Mouse (Mus musculus) cortical plate, adult 2 months (tissue): ENCODE measurements around the gene Mdga2. TPM values are rescaled to one million over a fixed set of nuclear protein-coding genes. Genes with fewer than 3 reads are reported as not detected.

ENCODE experiments used
- H3K27ac ChIP-seq: fragments of 200-500 bp; 2 replicates; pipeline ENCODE4 v1.5.1; 2012; ENCODE audit warnings: low read length, control low read depth, inconsistent platforms; ENCODE audit not compliant: insufficient read depth
- H3K4me1 ChIP-seq: fragments of 200-500 bp; 2 replicates; pipeline ENCODE4 v1.6.1; 2011; ENCODE audit warnings: low read length; ENCODE audit not compliant: control insufficient read depth, insufficient read depth
- H3K4me3 ChIP-seq: fragments of 200-500 bp; 2 replicates; pipeline ENCODE4 v1.5.1; 2011; ENCODE audit warnings: mild to moderate bottlenecking, low read length, control low read depth; ENCODE audit not compliant: insufficient read depth
- CTCF ChIP-seq: fragments of 200-500 bp; IDR thresholded peaks from 2 replicates; pipeline ENCODE4 v1.5.1; 2011; ENCODE audit warnings: mild to moderate bottlenecking, control low read depth, low read length; ENCODE audit not compliant: insufficient read depth; ENCODE audit errors: extremely low read depth
- POLR2A ChIP-seq: fragments of 200-500 bp; IDR thresholded peaks from 2 replicates; pipeline ENCODE4 v1.6.1; 2011; ENCODE audit warnings: mild to moderate bottlenecking, low read length, control low read depth; ENCODE audit not compliant: insufficient read depth; ENCODE audit errors: extremely low read depth
- polyA plus RNA-seq: library from polyadenylated mRNA; depleted of rRNA; stranded (reverse); fragments of >200 nt; gene quantifications from 2 replicates; pipeline ENCODE4 v1.2.3, GENCODE M21; 2012

Gene Mdga2
- polyA plus RNA-seq, 1 experiment: 22.1 TPM

GRCm38 (mm10) chr12:67156569-67157237, 65.6 kb downstream of the Mdga2 start:
- TF ChIP-seq POLR2A (no peak), CTCF (no peak)
- Histone ChIP-seq H3K4me3 (no peak overlapping the region), H3K4me1 (peaks cover 1% of the 10 kb centered on the region; the same call in 1 of the 2 replicates), H3K27ac (no peak overlapping the region)

GRCm38 (mm10) chr12:67153077-67153476, 69.3 kb downstream of the Mdga2 start:
- Histone ChIP-seq H3K4me3 (no peak overlapping the region), H3K4me1 (no peaks in the 10 kb centered on the region)

GRCm38 (mm10) chr12:67141605-67142004, 80.7 kb downstream of the Mdga2 start:
- no peak for TF ChIP-seq POLR2A
- no peak for TF ChIP-seq CTCF
- Histone ChIP-seq H3K27ac (no peak overlapping the region), H3K4me1 (no peaks in the 10 kb centered on the region; the same call in 1 of the 2 replicates), H3K4me3 (no peak overlapping the region)

More at GRCm38 (mm10) chr12:67153077-67153476, 69.3 kb downstream of the Mdga2 start:
- TF ChIP-seq CTCF (no peak), POLR2A (no peak)
- no peak overlapping the region for H3K27ac ChIP-seq

GRCm38 (mm10) chr12:67140131-67140530, 82.2 kb downstream of the Mdga2 start:
- Histone ChIP-seq H3K4me1 (no peaks in the 10 kb centered on the region), H3K27ac (no peak overlapping the region), H3K4me3 (no peak overlapping the region)
- TF ChIP-seq CTCF: no peak
- no peak for TF ChIP-seq POLR2A

GRCm38 (mm10) chr12:67127457-67127856, 94.9 kb downstream of the Mdga2 start:
- TF ChIP-seq CTCF (no peak), POLR2A (no peak)
- no peaks in the 10 kb centered on the region; the same call in 1 of the 2 replicates for H3K4me1 ChIP-seq
- no peak overlapping the region for H3K27ac ChIP-seq
- no peak overlapping the region for H3K4me3 ChIP-seq

GRCm38 (mm10) chr12:67123874-67124273, 98.5 kb downstream of the Mdga2 start:
- Histone ChIP-seq H3K4me1 (no peaks in the 10 kb centered on the region; the same call in 1 of the 2 replicates), H3K27ac (no peak overlapping the region), H3K4me3 (no peak overlapping the region)
- no peak for TF ChIP-seq POLR2A
- TF ChIP-seq CTCF: no peak

GRCm38 (mm10) chr12:67118652-67119515, 103.5 kb downstream of the Mdga2 start:
- TF ChIP-seq CTCF: no peak
- TF ChIP-seq POLR2A: no peak
- Histone ChIP-seq H3K4me3 (no peak overlapping the region), H3K4me1 (no peaks in the 10 kb centered on the region), H3K27ac (no peak overlapping the region)

- TF ChIP-seq CTCF (no peak), POLR2A (no peak)
- Histone ChIP-seq H3K27ac (no peak overlapping the region), H3K4me3 (no peak overlapping the region), H3K4me1 (no peaks in the 10 kb centered on the region)
These were observed 118.2 kb downstream of the Mdga2 start for GRCm38 (mm10) chr12:67104171-67104570.

- TF ChIP-seq CTCF (no peak), POLR2A (no peak)
- Histone ChIP-seq H3K27ac (no peak overlapping the region), H3K4me1 (no peaks in the 10 kb centered on the region), H3K4me3 (no peak overlapping the region)
These were observed 127.9 kb downstream of the Mdga2 start for GRCm38 (mm10) chr12:67094414-67094813.

- Histone ChIP-seq H3K4me1 (no peaks in the 10 kb centered on the region), H3K4me3 (no peak overlapping the region), H3K27ac (no peak overlapping the region)
- TF ChIP-seq POLR2A (no peak), CTCF (no peak)
These were observed 131.9 kb downstream of the Mdga2 start for GRCm38 (mm10) chr12:67090420-67090965.
